Mouse (Mus musculus) intestine, embryonic 15.5 days (tissue): ENCODE data around the gene Cage1. TPM values are rescaled to one million over a fixed set of nuclear protein-coding genes. Genes with fewer than 3 reads are reported as not detected.

ENCODE experiments used
- ATAC-seq: fragments of 200-750 bp; cut with Nextera tagmentation; 2 replicates; pipeline ENCODE4 v1.8.0; 2017; ENCODE audit warnings: moderate TSS enrichment, moderate library complexity
- H3K27ac ChIP-seq: fragments of 300-500 bp; sonication (generic); 2 replicates; pipeline ENCODE4 v1.5.1; 2015; ENCODE audit warnings: mild to moderate bottlenecking, inconsistent platforms
- H3K27me3 ChIP-seq: fragments of 300-500 bp; sonication (generic); replicated peaks from 2 replicates; pipeline ENCODE4 v1.6.1; 2015; ENCODE audit warnings: inconsistent platforms
- H3K36me3 ChIP-seq: fragments of 300-500 bp; sonication (generic); 2 replicates; pipeline ENCODE4 v1.6.1; 2015; ENCODE audit warnings: inconsistent platforms
- H3K4me1 ChIP-seq: fragments of 300-500 bp; sonication (generic); replicated peaks from 2 replicates; pipeline ENCODE4 v1.6.1; 2015; ENCODE audit warnings: inconsistent platforms
- H3K4me2 ChIP-seq: fragments of 300-500 bp; sonication (generic); replicated peaks from 2 replicates; pipeline ENCODE4 v1.6.1; 2015; ENCODE audit warnings: mild to moderate bottlenecking, inconsistent platforms
- H3K4me3 ChIP-seq: fragments of 300-500 bp; sonication (generic); replicated peaks from 2 replicates; pipeline ENCODE4 v1.5.1; 2015; ENCODE audit warnings: inconsistent platforms
- H3K9ac ChIP-seq: fragments of 300-500 bp; sonication (generic); 2 replicates; pipeline ENCODE4 v1.6.1; 2015; ENCODE audit warnings: inconsistent platforms
- H3K9me3 ChIP-seq: fragments of 300-500 bp; sonication (generic); 2 replicates; pipeline ENCODE4 v1.6.1; 2016; ENCODE audit warnings: inconsistent platforms
- WGBS: fragments of 180-500 bp; shearing (Covaris S2); methylation state at CpG from one replicate; pipeline ENCODE4 v1.1.7; 2015; 5-methylcytosine and 5-hydroxymethylcytosine counted together
- polyA plus RNA-seq: library from polyadenylated mRNA; unstranded; fragments of >200 nt; fragmentation: Nextera tagmentation; extraction: Ambion mirVana; gene quantifications from 2 replicates; pipeline ENCODE4 v1.2.1, GENCODE M21; 2015

The Cage1 gene
- polyA plus RNA-seq, 1 experiment from 2014 or later: 0.89 TPM

DNA sequence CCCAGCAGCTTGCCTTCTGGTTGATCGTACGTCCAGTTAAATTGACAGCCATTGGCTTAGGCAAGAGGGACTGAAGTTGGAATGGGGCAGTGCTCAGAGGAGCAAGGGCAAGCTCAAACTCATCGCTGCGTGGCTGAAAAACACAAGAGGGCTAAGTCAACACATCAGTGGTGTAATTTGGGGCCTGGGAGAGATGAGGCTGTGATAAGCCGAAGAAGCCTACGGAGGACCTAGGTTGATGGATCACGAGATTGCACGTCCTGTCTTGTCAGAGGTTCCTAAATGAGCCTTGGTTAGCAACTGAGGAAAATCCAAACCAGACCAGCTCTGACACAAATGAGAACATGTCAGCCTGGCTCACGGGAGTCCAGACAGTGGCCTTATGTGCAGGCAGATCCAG, 74.3 kb downstream of the Cage1 start:
- Histone ChIP-seq H3K9ac (no peak overlapping the region), H3K4me1 (peaks cover 35% of the 10 kb centered on the region), H3K27me3 (no peaks in the 10 kb centered on the region), H3K4me3 (no peak overlapping the region), H3K9me3 (no peaks in the 10 kb centered on the region), H3K36me3 (no peaks in the 10 kb centered on the region), H3K4me2 (no peak overlapping the region), H3K27ac (no peak overlapping the region)
- no peak for ATAC-seq
- 76% methylated on average over 9 of the region's 9 CpGs for WGBS

GRCm38 (mm10) chr13:37959936-37960335, 76.9 kb downstream of the Cage1 start:
- WGBS: 86% methylated on average over 7 of the region's 7 CpGs
- Histone ChIP-seq H3K9ac (no peak overlapping the region), H3K9me3 (no peaks in the 10 kb centered on the region), H3K4me2 (no peak overlapping the region), H3K27ac (no peak overlapping the region), H3K4me3 (no peak overlapping the region), H3K36me3 (no peaks in the 10 kb centered on the region), H3K4me1 (peaks cover 13% of the 10 kb centered on the region; the same call in 1 of the 2 replicates), H3K27me3 (no peaks in the 10 kb centered on the region)
- ATAC-seq: no peak

DNA sequence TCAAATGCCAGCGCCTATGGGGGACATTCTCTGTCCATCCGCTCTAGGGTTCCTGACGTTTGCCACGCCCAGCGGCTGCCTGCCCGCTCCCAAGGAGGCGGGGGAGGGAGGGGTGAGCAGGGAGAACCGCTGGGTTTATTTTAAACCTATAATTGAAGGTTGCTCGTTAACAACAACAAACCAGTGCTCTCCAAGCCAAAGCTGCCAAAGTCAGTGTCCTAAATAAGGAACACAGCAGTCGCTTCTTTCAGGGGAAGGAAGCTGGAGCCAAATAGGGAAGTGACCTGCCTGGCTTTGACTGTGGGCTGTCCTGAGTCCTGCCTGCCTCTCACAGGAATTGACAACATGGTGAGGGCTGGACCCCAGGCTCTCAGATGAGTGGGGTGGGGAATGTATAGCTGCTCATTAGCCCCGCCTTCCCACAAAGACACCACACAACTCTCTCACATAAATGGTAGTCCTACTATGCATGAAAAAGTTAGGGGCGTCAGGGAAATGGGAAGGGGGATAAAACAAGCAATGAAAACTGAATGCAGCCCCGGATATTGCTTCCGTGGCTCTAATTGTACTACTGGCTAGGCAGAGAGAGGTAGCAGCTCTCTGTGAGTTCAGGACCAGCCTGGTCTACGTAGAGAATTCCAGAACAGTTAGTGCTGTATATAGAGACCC, 77.5 kb downstream of the Cage1 start:
- Histone ChIP-seq H3K27ac (no peak overlapping the region), H3K4me1 (peaks cover 8% of the 10 kb centered on the region; the same call in 1 of the 2 replicates), H3K4me2 (no peak overlapping the region), H3K36me3 (no peaks in the 10 kb centered on the region), H3K27me3 (no peaks in the 10 kb centered on the region), H3K9me3 (no peaks in the 10 kb centered on the region), H3K4me3 (no peak overlapping the region), H3K9ac (no peak overlapping the region)
- ATAC-seq: no peak
- 78% methylated on average over 15 of the region's 15 CpGs for WGBS

DNA sequence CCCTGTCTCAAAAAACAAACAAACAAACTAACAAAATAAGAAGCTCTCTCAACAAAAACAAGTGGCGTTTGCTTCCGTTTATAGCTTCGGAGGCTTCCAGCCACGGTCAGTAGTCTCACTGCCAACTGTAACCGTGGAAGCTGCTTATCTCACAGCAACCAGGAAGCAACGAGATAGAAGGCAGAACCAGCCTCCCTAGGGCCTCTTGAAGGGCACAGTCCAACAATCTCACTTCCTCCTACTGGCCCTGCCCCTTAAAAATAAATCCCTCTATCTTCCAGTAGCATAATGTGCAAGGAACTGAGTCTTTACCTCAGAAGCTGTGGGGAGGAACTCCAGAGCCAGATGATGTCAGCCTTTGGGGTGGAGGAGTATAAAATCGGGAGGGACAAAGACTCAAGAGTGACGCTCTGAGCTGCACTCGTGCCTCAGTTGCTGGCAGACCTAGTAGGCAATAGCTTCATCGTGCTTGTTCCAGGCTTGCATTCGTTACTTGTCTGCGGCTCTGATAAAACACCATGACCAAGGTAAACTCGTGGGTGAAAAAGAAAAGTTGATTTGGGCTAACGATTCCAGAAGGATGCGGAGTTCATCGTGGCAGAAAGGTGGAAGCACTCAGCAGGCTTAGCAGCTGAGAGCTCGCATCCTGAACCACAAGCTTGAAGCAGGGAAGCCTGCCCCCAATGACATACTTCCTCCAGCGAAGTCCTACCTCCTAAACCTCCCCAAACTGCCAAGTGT, 78.2 kb downstream of the Cage1 start:
- Histone ChIP-seq H3K4me3 (no peak overlapping the region), H3K9ac (no peak overlapping the region), H3K27me3 (no peaks in the 10 kb centered on the region), H3K36me3 (no peaks in the 10 kb centered on the region), H3K9me3 (no peaks in the 10 kb centered on the region), H3K27ac (no peak overlapping the region), H3K4me2 (no peak overlapping the region), H3K4me1 (peaks cover 1% of the 10 kb centered on the region; the same call in 1 of the 2 replicates)
- WGBS: 83% methylated on average over 18 of the region's 18 CpGs
- ATAC-seq: peak; percentile 43; the same call in 1 of the 2 replicates

Other genes with a start within 250 kb of the Cage1 start
- gene Ssr1, start 42.9 kb downstream of the Cage1 start, polyA plus RNA-seq: 138 and 145 TPM in 2 replicates
- 40.1 and 45.9 TPM in 2 replicates for gene Riok1, start 74 bp downstream of the Cage1 start, polyA plus RNA-seq
- 8.6 and 9.1 TPM in 2 replicates for gene Dsp, start 114.2 kb upstream of the Cage1 start, polyA plus RNA-seq
- gene Snrnp48, start 167.9 kb upstream of the Cage1 start, polyA plus RNA-seq: 35.2 and 36.4 TPM in 2 replicates